9 mouse cellular contexts compared by ENCODE assay signal in the genomic region with DNA sequence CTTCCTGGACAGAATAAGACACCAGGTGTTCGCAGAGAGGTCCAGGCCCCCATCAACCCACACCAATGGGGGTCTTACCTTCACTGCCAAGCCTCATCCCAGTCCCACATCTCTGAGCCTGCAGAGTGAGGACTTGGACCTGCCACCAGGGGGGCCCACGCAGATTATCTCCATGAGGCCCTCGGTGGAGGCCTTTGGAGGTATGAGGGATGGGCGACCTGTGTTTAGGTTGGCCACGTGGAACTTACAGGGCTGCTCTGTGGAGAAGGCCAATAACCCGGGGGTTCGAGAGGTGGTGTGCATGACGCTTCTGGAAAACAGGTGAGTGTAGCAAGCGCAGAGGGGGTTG. TPM values are rescaled to one million over a fixed set of nuclear protein-coding genes. Genes with fewer than 3 reads are reported as not detected.
DNase-seq lines count a peak whose midpoint lies in the region; ATAC-seq and TF ChIP-seq lines count a peak whose summit lies in the region.
"Had no signal": no experiment of that assay in that cellular context is flagged by ENCODE, and none has a peak within 500 bp of the region (broad histone marks: within the 10 kb centered on the region; RNA-seq: fewer than 3 reads in every experiment).

No protein-coding gene starts in this region.

- intact Hi-C loops in gastrocnemius, adult 2 months (cut with DNase I) = loop anchor here (1.0 to 10.0 kb wide), 5 partner anchors 69 to 328 kb away; partner anchors contain the start of genes Herpud2 and Sept7

- no peaks in the 10 kb centered on the region for H3K36me3 ChIP-seq in thymus, adult 2 months (ENCODE audit: control insufficient read depth, insufficient read depth, low read length)
- no peaks in the 10 kb centered on the region for H3K36me3 ChIP-seq in liver, embryonic 15.5 days (replicated peaks)

- H3K4me2 ChIP-seq in liver, embryonic 15.5 days = peak overlapping the region; percentile 82

- peak overlapping the region; percentile 98 for H3K27ac ChIP-seq in gastrocnemius, adult 2 months
- no peak overlapping the region for H3K27ac ChIP-seq in thymus, adult 2 months (ENCODE audit: control insufficient read depth, insufficient read depth, low read length)
- no peak overlapping the region for H3K27ac ChIP-seq in liver, embryonic 15.5 days (replicated peaks)

- no peaks in the 10 kb centered on the region for H3K9me3 ChIP-seq in liver, embryonic 15.5 days (replicated peaks)

- no peak for TF ChIP-seq POLR2A in thymus, adult 2 months (IDR thresholded peaks at IDR 0.05; ENCODE audit: control insufficient read depth, extremely low read depth, insufficient read depth, low read length, poor library complexity)

- peak; percentile 54 for TF ChIP-seq CTCF in gastrocnemius, adult 2 months (IDR thresholded peaks at IDR 0.05)
- TF ChIP-seq CTCF in thymus, adult 2 months (IDR thresholded peaks at IDR 0.05; ENCODE audit: borderline replicate concordance, control insufficient read depth, extremely low read depth, insufficient read depth, low read length, poor library complexity) = peak; percentile 58; the same call in 1 of the 2 replicates

- DNase-seq in gastrocnemius, adult 2 months = peak; percentile 56
- no peak for DNase-seq in gastrocnemius, postnatal 4 days (ENCODE audit: low spot score in 2 of 2)
- DNase-seq in thymus, adult 2 months = peak; percentile 32
- no peak for DNase-seq in thymus, adult 18-20 months
- DNase-seq in spleen, adult 18-20 months = no peak
- DNase-seq in layer of hippocampus, adult 9-11 months = no peak

- ATAC-seq in liver, embryonic 15.5 days (ENCODE audit: insufficient read depth) = no peak
- no peak for ATAC-seq in frontal cortex, adult (ENCODE audit: low TSS enrichment)

- peaks cover 13% of the 10 kb centered on the region for H3K4me1 ChIP-seq in thymus, adult 2 months (replicated peaks; ENCODE audit: control insufficient read depth, insufficient read depth, low read length)
- H3K4me1 ChIP-seq in liver, embryonic 15.5 days (replicated peaks) = peaks cover 53% of the 10 kb centered on the region

- no peaks in the 10 kb centered on the region for H3K27me3 ChIP-seq in thymus, adult 2 months (ENCODE audit: control insufficient read depth, insufficient read depth, low read length)
- H3K27me3 ChIP-seq in liver, embryonic 15.5 days = peaks cover 19% of the 10 kb centered on the region
- H3K27me3 ChIP-seq: CH12.LX had no signal

- H3K9ac ChIP-seq in liver, embryonic 15.5 days = no peak overlapping the region

- peak overlapping the region; percentile 76 for H3K4me3 ChIP-seq in gastrocnemius, adult 2 months
- no peak overlapping the region; the same call in 1 of the 2 replicates for H3K4me3 ChIP-seq in thymus, adult 2 months (ENCODE audit: control insufficient read depth, insufficient read depth, low read length)
- peak overlapping the region; percentile 64 for H3K4me3 ChIP-seq in liver, embryonic 15.5 days (replicated peaks)

- 87% methylated on average over 9 of the region's 9 CpGs for WGBS in thymus, adult 2 months
- WGBS in liver, embryonic 15.5 days (ENCODE audit: insufficient replicate concordance) = 71% methylated on average over 9 of the region's 9 CpGs

RNA-seq across cellular contexts. Expression of gene Eepd1, which starts 1.6 kb away (rescaled TPM):
- total RNA-seq in gastrocnemius, adult 2 months (2021) = 100 to 1,000 TPM in 1 of 2 experiments, 10 to 100 TPM in 1; 99.2 to 114 TPM
- total RNA-seq in gastrocnemius, postnatal 4 days (2021) = 10 to 100 TPM; 33.1 to 35.5 TPM
- 6.5 and 6.9 TPM in 2 replicates for polyA plus RNA-seq in thymus, adult 2 months (2012; rRNA removed)
- 5.9 and 7.0 TPM in 2 replicates for polyA plus RNA-seq in liver, embryonic 15.5 days (2015; fragmentation: Nextera tagmentation; extraction: Ambion mirVana)

Comparison
In these comparisons a context has a peak if more than half of its experiments do, and no peak if none do; other contexts are left out.
1. DNase-seq: peak in gastrocnemius, adult 2 months (single experiment) and thymus, adult 2 months (single experiment); none in gastrocnemius, postnatal 4 days (0 of 2), thymus, adult 18-20 months (0 of 2), spleen, adult 18-20 months (0 of 2) and layer of hippocampus, adult 9-11 months (single experiment).